Mouse (Mus musculus): ENCODE measurements at regions not wholly inside any gene's neighbourhood (a gene's known extent, or its start where the extent isn't known, plus 50 kb on each side); places are given as distances from the start of the nearest gene placed in this dataset.

DNA sequence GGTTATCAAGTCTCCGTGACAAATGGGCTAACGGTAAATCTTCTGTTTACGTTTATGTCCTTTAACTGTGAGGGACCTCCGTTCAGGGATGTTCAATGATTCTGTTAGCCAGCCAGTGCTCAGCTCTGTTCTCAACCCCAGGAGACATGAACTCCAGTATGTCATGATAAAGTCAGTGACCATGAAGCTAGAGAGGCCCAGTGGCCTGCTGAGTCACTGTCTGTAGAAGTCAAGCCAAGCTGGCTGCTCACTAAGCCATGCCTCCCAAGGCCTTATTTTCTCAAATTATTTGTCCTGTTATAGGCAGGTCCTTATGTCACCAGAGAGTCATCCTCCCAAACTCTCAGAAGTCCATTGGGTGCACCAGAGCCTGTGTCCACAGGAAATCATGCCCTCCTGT, 252.9 kb downstream of the Cog6 start:
- no peak for DNase-seq (ENCODE audit: extremely low spot score, low spot score)

DNA sequence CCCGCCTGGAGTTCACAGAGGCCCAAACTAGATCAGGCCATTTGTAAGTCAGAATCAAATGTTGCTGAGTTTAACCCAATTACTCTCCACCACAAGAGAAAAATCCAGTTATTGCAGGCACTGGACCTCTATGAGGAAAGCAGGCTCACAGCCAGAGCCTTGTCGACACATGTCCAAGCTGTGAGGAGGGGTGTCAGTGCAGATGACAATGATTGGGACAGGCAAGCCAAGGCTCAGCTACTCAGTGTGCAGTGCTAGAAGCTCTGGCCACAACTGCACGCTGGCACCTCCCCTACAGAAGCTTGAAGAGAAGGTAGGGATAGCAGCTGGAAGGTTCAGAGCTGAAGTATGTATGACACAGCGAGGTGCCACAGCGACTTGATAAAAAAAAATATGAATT, 253.4 kb downstream of the Cog6 start:
- H3K9me3 ChIP-seq, result no peaks in the 10 kb centered on the region
- no peak overlapping the region for H3K4me3 ChIP-seq
- H3K36me3 ChIP-seq (replicated peaks), result no peaks in the 10 kb centered on the region
- no peaks in the 10 kb centered on the region for H3K27me3 ChIP-seq (ENCODE audit: poor library complexity, severe bottlenecking)
- peaks cover 4% of the 10 kb centered on the region for H3K4me1 ChIP-seq
- DNase-seq (ENCODE audit: extremely low spot score, low spot score), result no peak
- no peak overlapping the region for H3K27ac ChIP-seq
- WGBS, result 88% methylated on average over 5 of the region's 5 CpGs

More for the DNA sequence above, 252.9 kb downstream of the Cog6 start:
- Histone ChIP-seq H3K27ac (no peak overlapping the region), H3K4me1 (peaks cover 4% of the 10 kb centered on the region), H3K27me3 (ENCODE audit: poor library complexity, severe bottlenecking) (no peaks in the 10 kb centered on the region), H3K9me3 (no peaks in the 10 kb centered on the region), H3K4me3 (no peak overlapping the region), H3K36me3 (replicated peaks) (no peaks in the 10 kb centered on the region)
- 94% methylated on average over 4 of the region's 4 CpGs for WGBS

DNA sequence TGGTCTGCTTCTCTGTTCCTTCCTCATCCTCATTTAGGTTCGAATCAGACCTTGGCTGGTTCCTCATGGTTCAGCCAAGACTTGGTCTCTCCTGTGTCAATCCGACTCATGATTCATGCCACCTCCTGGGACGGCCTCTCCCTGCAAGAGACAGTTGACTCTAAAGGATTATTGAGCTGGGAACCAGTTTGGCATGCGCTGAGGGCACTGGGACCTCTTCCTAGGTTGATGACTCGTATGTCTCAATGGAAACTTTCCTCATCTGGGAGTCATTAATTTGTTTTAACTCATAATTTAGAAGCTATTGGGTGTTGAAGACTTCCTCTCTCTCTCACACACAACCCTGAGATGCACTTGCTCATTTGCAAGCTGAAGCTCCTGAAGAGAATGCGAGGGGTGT, 254.5 kb downstream of the Cog6 start:
- no peak overlapping the region for H3K4me3 ChIP-seq
- WGBS, result 87% methylated on average over 6 of the region's 6 CpGs
- H3K9me3 ChIP-seq, result no peaks in the 10 kb centered on the region
- DNase-seq (ENCODE audit: extremely low spot score, low spot score), result no peak
- H3K27ac ChIP-seq, result no peak overlapping the region
- no peaks in the 10 kb centered on the region for H3K36me3 ChIP-seq (replicated peaks)
- H3K27me3 ChIP-seq (ENCODE audit: poor library complexity, severe bottlenecking), result no peaks in the 10 kb centered on the region
- H3K4me1 ChIP-seq, result peaks cover 4% of the 10 kb centered on the region

DNA sequence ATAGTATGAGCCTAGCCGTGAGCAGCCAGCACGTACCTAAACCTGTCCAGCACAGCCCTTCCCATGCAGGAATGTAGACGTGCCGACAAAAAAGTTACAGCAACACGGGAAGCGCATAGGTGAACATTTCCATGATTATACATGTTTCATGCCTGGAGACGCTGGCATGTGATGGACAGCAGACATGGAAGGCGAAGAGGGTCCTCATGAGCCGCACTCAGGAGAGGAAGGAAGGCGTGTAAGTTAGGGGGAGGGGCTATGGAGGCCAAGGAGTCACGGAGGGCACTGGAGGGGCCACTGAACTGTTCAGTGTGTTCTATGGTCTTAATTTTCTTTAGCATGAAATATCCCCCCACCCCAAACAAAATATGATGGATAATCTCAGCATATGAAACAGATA, 257.2 kb downstream of the Cog6 start:
- H3K4me3 ChIP-seq, result no peak overlapping the region
- peaks cover 6% of the 10 kb centered on the region for H3K4me1 ChIP-seq
- 93% methylated on average over 11 of the region's 11 CpGs for WGBS

DNA sequence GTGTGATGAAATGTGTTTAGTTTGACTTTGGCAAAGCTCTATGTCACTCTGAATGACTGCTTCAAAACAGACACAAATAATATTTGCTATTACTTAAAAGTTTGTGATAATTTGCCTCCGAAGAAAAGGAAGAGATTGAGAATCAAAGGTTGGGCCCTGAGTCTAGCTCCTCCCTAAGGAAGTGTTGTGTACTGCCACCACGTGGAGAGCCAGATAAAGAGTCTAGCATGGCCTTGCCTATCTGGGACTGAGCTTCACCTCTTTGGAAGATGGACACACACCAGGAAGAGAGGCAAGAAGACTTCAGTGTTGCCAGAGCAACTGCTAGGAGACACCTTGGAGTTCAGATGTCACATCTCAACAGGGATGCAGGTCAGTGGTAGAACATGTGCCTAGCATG, 258.5 kb downstream of the Cog6 start:
- H3K4me3 ChIP-seq, result no peak overlapping the region
- H3K9me3 ChIP-seq, result no peaks in the 10 kb centered on the region
- no peaks in the 10 kb centered on the region for H3K27me3 ChIP-seq (ENCODE audit: poor library complexity, severe bottlenecking)
- no peak for DNase-seq (ENCODE audit: extremely low spot score, low spot score)
- WGBS, result 39% methylated on average over 2 of the region's 2 CpGs
- no peak overlapping the region for H3K27ac ChIP-seq
- H3K4me1 ChIP-seq, result peaks cover 14% of the 10 kb centered on the region
- H3K36me3 ChIP-seq (replicated peaks), result no peaks in the 10 kb centered on the region

More for the DNA sequence above, 257.2 kb downstream of the Cog6 start:
- Histone ChIP-seq H3K27me3 (ENCODE audit: poor library complexity, severe bottlenecking) (no peaks in the 10 kb centered on the region), H3K9me3 (no peaks in the 10 kb centered on the region), H3K36me3 (replicated peaks) (no peaks in the 10 kb centered on the region), H3K27ac (no peak overlapping the region)
- DNase-seq (ENCODE audit: extremely low spot score, low spot score), result no peak

DNA sequence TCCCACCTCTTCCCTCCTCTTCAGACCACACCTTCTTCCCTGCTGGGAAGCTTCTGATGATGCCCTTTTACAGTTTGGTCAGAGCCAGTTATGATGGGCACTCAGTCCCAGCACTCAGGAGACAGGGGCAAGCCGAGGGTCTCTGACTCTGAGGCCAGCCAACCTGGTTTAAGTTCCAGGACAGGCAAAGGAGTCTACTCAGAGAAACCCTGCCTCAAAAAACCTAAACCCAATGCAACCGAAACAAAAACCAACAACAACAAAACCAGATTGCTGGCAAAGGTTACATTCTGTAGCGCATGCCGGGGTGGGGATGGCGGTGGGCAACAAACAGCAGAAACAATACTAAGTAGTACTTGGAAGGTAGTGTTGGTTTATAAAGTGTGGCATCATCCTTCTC, 260.2 kb downstream of the Cog6 start:
- Histone ChIP-seq H3K36me3 (replicated peaks) (no peaks in the 10 kb centered on the region), H3K9me3 (no peaks in the 10 kb centered on the region), H3K27me3 (ENCODE audit: poor library complexity, severe bottlenecking) (no peaks in the 10 kb centered on the region), H3K27ac (no peak overlapping the region), H3K4me3 (no peak overlapping the region), H3K4me1 (peaks cover 14% of the 10 kb centered on the region)
- WGBS, result 96% methylated on average over 5 of the region's 5 CpGs
- DNase-seq (ENCODE audit: extremely low spot score, low spot score), result no peak

DNA sequence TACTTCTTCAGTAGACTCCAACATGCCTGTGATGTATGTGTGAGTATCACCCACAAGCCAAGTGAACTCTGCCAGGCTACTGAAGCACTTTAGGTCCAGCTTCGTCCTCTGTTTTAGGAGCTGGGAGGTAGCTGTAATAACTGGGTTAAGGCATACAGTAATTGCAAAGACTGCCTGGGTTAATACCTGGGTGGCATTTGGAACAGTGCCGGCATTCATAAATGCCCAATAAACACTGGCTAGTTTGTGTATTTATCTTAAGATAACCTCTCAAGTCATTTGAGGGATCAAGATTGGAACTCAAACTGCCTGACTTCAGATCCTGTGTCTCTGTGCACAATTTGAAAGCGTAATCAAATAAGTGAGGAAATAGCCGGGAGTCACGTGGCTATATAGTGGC, 261.0 kb downstream of the Cog6 start:
- peaks cover 14% of the 10 kb centered on the region for H3K4me1 ChIP-seq

DNA sequence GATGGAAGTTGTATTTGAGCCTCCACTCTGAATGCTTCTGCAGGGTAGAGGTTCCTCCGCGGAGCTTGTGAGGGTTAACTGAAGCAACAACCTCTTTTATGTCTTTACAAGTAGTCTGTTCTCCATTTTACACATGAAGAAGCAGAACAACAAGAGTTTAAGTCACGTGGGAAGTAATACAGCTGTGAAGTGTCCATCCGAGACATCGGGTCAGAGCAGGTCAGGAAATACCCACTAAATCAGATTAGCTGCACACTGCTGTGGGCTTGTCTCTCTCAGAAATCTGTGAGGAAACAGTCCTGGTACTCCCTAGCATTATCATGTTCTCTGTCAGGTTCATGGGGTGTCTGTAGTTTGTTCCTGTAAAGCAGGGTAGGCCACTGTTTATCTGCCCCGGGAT, 262.1 kb downstream of the Cog6 start:
- no peak for DNase-seq (ENCODE audit: extremely low spot score, low spot score)
- 62% methylated on average over 6 of the region's 6 CpGs for WGBS
- Histone ChIP-seq H3K4me3 (no peak overlapping the region), H3K4me1 (peaks cover 14% of the 10 kb centered on the region), H3K9me3 (no peaks in the 10 kb centered on the region), H3K36me3 (replicated peaks) (no peaks in the 10 kb centered on the region), H3K27ac (no peak overlapping the region), H3K27me3 (ENCODE audit: poor library complexity, severe bottlenecking) (no peaks in the 10 kb centered on the region)

More for the DNA sequence above, 261.0 kb downstream of the Cog6 start:
- Histone ChIP-seq H3K4me3 (no peak overlapping the region), H3K9me3 (no peaks in the 10 kb centered on the region), H3K36me3 (replicated peaks) (no peaks in the 10 kb centered on the region), H3K27me3 (ENCODE audit: poor library complexity, severe bottlenecking) (no peaks in the 10 kb centered on the region), H3K27ac (no peak overlapping the region)
- DNase-seq (ENCODE audit: extremely low spot score, low spot score), result no peak
- 87% methylated on average over 5 of the region's 5 CpGs for WGBS

DNA sequence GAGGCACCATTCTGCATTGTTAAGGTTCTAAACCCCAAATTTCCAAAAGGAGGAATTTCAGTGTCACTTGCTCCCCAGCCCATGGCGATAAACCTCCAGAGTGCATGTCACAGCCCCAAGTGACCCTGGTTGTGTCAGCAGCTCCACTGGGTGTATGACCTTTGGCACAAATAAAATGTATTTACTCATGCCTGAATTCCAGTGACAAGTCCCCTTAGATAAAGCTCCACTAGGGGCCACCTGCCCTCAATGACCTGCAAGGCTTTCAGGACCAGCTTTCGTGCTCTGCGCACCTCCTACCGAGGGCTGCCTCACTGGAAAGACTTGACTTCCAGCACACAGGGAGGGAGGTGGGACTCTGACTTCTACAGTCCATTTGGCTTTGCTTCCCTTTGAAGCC, 262.6 kb downstream of the Cog6 start:
- H3K27ac ChIP-seq, result no peak overlapping the region
- H3K4me1 ChIP-seq, result peaks cover 14% of the 10 kb centered on the region
- no peak for DNase-seq (ENCODE audit: extremely low spot score, low spot score)
- no peaks in the 10 kb centered on the region for H3K27me3 ChIP-seq (ENCODE audit: poor library complexity, severe bottlenecking)
- WGBS, result 51% methylated on average over 4 of the region's 4 CpGs
- no peaks in the 10 kb centered on the region for H3K9me3 ChIP-seq
- no peak overlapping the region for H3K4me3 ChIP-seq
- no peaks in the 10 kb centered on the region for H3K36me3 ChIP-seq (replicated peaks)

DNA sequence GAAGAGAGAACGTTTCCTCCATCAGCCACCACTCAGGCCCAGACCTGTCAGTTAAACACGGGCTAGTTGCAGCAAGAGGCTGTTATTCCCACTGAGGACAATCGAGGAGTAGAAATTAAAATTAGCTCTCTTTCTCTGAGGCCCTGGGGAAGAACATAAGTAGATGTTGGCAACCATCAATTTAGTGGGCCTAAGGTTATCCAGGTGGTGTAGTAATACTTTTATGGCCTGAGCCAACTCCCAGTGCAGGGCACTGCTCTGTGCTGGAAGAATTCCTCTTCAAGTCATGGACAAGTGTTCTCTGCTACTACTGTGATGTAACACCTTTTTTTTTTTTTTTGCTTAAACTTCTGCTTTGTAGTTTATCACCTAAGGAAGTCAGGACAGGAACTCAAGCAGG, 270.1 kb downstream of the Cog6 start:
- Histone ChIP-seq H3K36me3 (replicated peaks) (no peaks in the 10 kb centered on the region), H3K4me1 (peaks cover 15% of the 10 kb centered on the region; the same call in 1 of the 2 replicates), H3K27ac (no peak overlapping the region), H3K9me3 (no peaks in the 10 kb centered on the region), H3K27me3 (ENCODE audit: poor library complexity, severe bottlenecking) (no peaks in the 10 kb centered on the region), H3K4me3 (no peak overlapping the region)
- no peak for DNase-seq (ENCODE audit: extremely low spot score, low spot score)
- WGBS, result 66% methylated on average over 3 of the region's 3 CpGs

DNA sequence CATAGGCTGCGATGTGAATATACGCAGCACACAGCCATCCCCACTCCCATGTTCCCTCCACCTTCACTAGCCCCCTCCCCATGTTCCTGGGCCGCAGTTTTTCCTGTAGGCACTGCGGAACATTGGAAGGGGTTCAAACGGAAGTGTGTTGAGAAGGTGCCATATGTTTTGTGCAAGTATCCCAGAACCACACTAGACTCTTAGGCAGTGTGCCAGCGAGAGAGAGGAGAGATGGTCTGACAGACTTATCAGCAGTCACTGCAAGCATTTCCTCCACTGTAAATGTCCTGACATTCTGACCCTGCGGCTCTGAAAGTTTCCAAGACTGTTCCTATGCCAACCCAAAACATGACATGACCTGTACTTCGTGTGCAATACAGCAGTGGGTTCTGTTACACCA, 272.7 kb downstream of the Cog6 start:
- Histone ChIP-seq H3K27me3 (ENCODE audit: poor library complexity, severe bottlenecking) (no peaks in the 10 kb centered on the region), H3K9me3 (no peaks in the 10 kb centered on the region), H3K36me3 (replicated peaks) (no peaks in the 10 kb centered on the region), H3K4me1 (peaks cover 23% of the 10 kb centered on the region), H3K27ac (no peak overlapping the region), H3K4me3 (no peak overlapping the region)
- WGBS, result 91% methylated on average over 8 of the region's 8 CpGs
- no peak for DNase-seq (ENCODE audit: extremely low spot score, low spot score)

DNA sequence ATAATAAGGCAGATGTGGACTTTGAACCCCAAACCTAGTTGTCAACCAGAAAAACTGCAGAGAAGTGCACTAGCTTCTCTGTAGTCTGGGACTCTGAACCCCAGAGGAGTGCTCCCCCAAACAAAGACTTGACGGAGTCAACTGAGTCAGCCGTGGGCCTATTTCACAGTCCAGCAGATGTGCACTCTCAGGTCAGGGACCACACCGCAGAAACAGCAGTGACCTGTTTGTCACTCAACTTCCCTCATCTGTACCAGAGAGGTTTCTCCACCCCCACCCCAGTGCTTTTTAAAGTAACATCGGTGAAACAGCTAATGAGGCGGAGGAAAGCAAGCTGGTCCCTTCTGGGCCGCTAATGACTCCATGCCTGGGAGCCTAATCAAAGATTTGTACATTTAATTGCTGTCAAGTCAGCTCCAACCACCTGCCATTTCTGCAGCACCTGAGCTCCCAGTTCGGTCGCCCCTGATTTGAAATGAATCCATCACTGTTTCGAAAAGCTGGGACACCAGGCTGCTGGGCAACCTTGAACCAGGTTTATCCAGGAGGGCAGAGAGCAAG, 276.5 kb downstream of the Cog6 start:
- no peaks in the 10 kb centered on the region for H3K27me3 ChIP-seq (ENCODE audit: poor library complexity, severe bottlenecking)
- H3K9me3 ChIP-seq, result no peaks in the 10 kb centered on the region
- peaks cover 17% of the 10 kb centered on the region for H3K4me1 ChIP-seq
- DNase-seq (ENCODE audit: extremely low spot score, low spot score), result no peak
- H3K27ac ChIP-seq, result 0 out of 2 replicates have a peak overlapping the region, but pooled peaks have one; percentile 30
- 73% methylated on average over 9 of the region's 9 CpGs for WGBS
- H3K4me3 ChIP-seq, result no peak overlapping the region
- H3K36me3 ChIP-seq (replicated peaks), result no peaks in the 10 kb centered on the region

DNA sequence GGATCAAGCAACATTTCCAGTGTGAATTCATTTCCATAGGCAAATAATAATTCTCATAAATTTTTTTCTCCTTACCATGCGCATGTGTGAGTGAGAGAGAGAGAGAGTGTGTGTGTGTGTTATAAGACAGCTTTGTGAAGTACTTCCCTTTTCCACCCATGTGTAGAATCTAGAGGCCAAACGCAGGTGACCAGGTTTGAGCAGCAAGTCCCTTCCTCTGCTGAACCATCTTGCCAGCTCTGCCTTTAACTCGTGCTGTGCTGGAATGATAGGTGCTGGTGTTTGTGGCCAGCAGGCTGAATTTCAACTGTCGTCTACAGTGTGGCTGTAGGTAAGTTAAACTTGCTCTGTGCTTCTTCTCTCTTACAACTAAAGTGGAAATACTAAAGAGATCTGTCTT, 277.5 kb downstream of the Cog6 start:
- WGBS, result 78% methylated on average over 4 of the region's 4 CpGs
- Histone ChIP-seq H3K27me3 (ENCODE audit: poor library complexity, severe bottlenecking) (no peaks in the 10 kb centered on the region), H3K36me3 (replicated peaks) (no peaks in the 10 kb centered on the region), H3K4me3 (no peak overlapping the region), H3K4me1 (peaks cover 17% of the 10 kb centered on the region), H3K9me3 (no peaks in the 10 kb centered on the region), H3K27ac (no peak overlapping the region)
- no peak for DNase-seq (ENCODE audit: extremely low spot score, low spot score)

DNA sequence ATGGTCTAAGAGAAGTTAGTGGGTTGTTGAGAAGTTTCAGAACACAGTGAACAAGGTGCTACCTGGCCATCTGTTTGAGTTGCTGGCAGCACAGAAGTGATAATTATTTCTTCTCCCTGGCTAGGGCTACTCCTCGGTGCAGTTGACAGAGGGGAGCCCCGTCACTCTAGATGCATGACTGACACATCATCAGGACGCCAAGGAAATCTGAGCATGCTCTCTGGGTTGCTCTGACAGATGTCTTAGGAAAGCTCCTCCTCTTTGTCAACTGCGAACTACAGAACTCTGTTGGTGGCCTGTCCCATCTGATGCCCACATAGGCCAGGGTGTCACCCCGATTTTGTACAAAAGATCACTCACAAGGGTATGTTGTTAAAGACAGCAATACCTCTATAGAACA, 278.7 kb downstream of the Cog6 start:
- DNase-seq (ENCODE audit: extremely low spot score, low spot score), result no peak
- Histone ChIP-seq H3K36me3 (replicated peaks) (no peaks in the 10 kb centered on the region), H3K4me1 (peaks cover 16% of the 10 kb centered on the region), H3K9me3 (no peaks in the 10 kb centered on the region), H3K27me3 (ENCODE audit: poor library complexity, severe bottlenecking) (no peaks in the 10 kb centered on the region), H3K4me3 (no peak overlapping the region), H3K27ac (no peak overlapping the region)
- WGBS, result 72% methylated on average over 5 of the region's 5 CpGs
